Mouse (Mus musculus) kidney, adult 2 months (tissue): ENCODE data around the gene Klhl12. TPM values are rescaled to one million over a fixed set of nuclear protein-coding genes. Genes with fewer than 3 reads are reported as not detected.
A peak's percentile ranks its signal among the peaks of the same experiment; 100 is the strongest.
"Not testable (repeated sequence)": the region's sequence is repeated elsewhere in the genome, so short reads cannot be mapped to it uniquely, and the experiment has no call there.

ENCODE experiments used
- DNase-seq: peaks from one replicate; pipeline ENCODE4 v3.0.0; 2021
- H3K27ac ChIP-seq: fragments of 200-500 bp; 2 replicates; pipeline ENCODE4 v1.5.1; 2012; ENCODE audit warnings: low read depth, low read length, control low read depth, inconsistent platforms; ENCODE audit not compliant: insufficient read depth
- H3K27me3 ChIP-seq: fragments of 200-500 bp; replicated peaks from 2 replicates; pipeline ENCODE4 v1.6.1; 2012; ENCODE audit warnings: mild to moderate bottlenecking, moderate library complexity, low read length, inconsistent platforms; ENCODE audit not compliant: control insufficient read depth, insufficient read depth
- H3K36me3 ChIP-seq: fragments of 200-500 bp; 2 replicates; pipeline ENCODE4 v1.6.1; 2012; ENCODE audit warnings: mild to moderate bottlenecking, moderate library complexity, low read length, inconsistent platforms; ENCODE audit not compliant: control insufficient read depth, insufficient read depth
- H3K4me1 ChIP-seq: fragments of 200-500 bp; 2 replicates; pipeline ENCODE4 v1.6.1; 2011; ENCODE audit warnings: low read length; ENCODE audit not compliant: control insufficient read depth, insufficient read depth
- H3K4me3 ChIP-seq: fragments of 200-500 bp; 2 replicates; pipeline ENCODE4 v1.5.1; 2011; ENCODE audit warnings: mild to moderate bottlenecking, low read depth, low read length, control low read depth; ENCODE audit not compliant: insufficient read depth
- CTCF ChIP-seq: fragments of 200-500 bp; conservative IDR thresholded peaks from 2 replicates; pipeline ENCODE4 v1.5.1; 2011; ENCODE audit warnings: low read depth, mild to moderate bottlenecking, control low read depth, low read length, moderate library complexity, mixed read lengths; ENCODE audit not compliant: insufficient read depth, insufficient read length
- POLR2A ChIP-seq: fragments of 200-500 bp; IDR thresholded peaks from one replicate; pipeline ENCODE4 v1.6.1; 2011; ENCODE audit warnings: low read depth, low read length, control low read depth
- WGBS: fragments of 180-500 bp; shearing (Covaris S2); methylation state at CpG from one replicate; pipeline ENCODE4 v1.1.7; 2018; 5-methylcytosine and 5-hydroxymethylcytosine counted together
- polyA plus RNA-seq: library from polyadenylated mRNA; depleted of rRNA; stranded (reverse); fragments of >200 nt; gene quantifications from 2 replicates; pipeline ENCODE4 v1.2.3, GENCODE M21; 2012

Klhl12 gene
- polyA plus RNA-seq, 1 experiment = 9.6 TPM

- no peaks in the 10 kb centered on the region for H3K36me3 ChIP-seq
- 87% methylated on average over 7 of the region's 7 CpGs for WGBS
- no peak for DNase-seq
- no peaks in the 10 kb centered on the region for H3K27me3 ChIP-seq
- H3K27ac ChIP-seq = no peak overlapping the region
- TF ChIP-seq POLR2A = no peak
- no peaks in the 10 kb centered on the region for H3K4me1 ChIP-seq
- no peak overlapping the region for H3K4me3 ChIP-seq
Observed at GRCm38 (mm10) chr1:134521163-134521562, 65.8 kb downstream of the Klhl12 start.

GRCm38 (mm10) chr1:134522325-134522724, 67.0 kb downstream of the Klhl12 start:
- H3K4me1 ChIP-seq = no peaks in the 10 kb centered on the region
- no peak for DNase-seq
- TF ChIP-seq CTCF = no peak
- H3K4me3 ChIP-seq = no peak overlapping the region
- no peaks in the 10 kb centered on the region for H3K27me3 ChIP-seq
- H3K27ac ChIP-seq = no peak overlapping the region
- WGBS = 59% methylated on average over 2 of the region's 2 CpGs
- no peaks in the 10 kb centered on the region for H3K36me3 ChIP-seq

- TF ChIP-seq POLR2A (no peak), CTCF (peak; percentile 45)
- DNase-seq = peak; percentile 17
- H3K27me3 ChIP-seq = no peaks in the 10 kb centered on the region
- no peak overlapping the region for H3K27ac ChIP-seq
- H3K4me3 ChIP-seq = no peak overlapping the region
- H3K36me3 ChIP-seq = no peaks in the 10 kb centered on the region
- H3K4me1 ChIP-seq = no peaks in the 10 kb centered on the region
- WGBS = 72% methylated on average over 5 of the region's 5 CpGs
Observed at GRCm38 (mm10) chr1:134524424-134524823, 69.1 kb downstream of the Klhl12 start.

- Histone ChIP-seq H3K27me3 (no peaks in the 10 kb centered on the region), H3K36me3 (no peaks in the 10 kb centered on the region), H3K27ac (no peak overlapping the region), H3K4me3 (no peak overlapping the region), H3K4me1 (no peaks in the 10 kb centered on the region)
- 86% methylated on average over 1 of the region's 1 CpGs for WGBS
- DNase-seq = no peak
- TF ChIP-seq POLR2A (no peak), CTCF (no peak)
Observed at GRCm38 (mm10) chr1:134525015-134525414, 69.7 kb downstream of the Klhl12 start.

- TF ChIP-seq CTCF (no peak), POLR2A (no peak)
- DNase-seq = no peak
- no peaks in the 10 kb centered on the region for H3K4me1 ChIP-seq
- no peaks in the 10 kb centered on the region for H3K36me3 ChIP-seq
- no peak overlapping the region for H3K27ac ChIP-seq
- 80% methylated on average over 6 of the region's 6 CpGs for WGBS
- no peaks in the 10 kb centered on the region for H3K27me3 ChIP-seq
- H3K4me3 ChIP-seq = no peak overlapping the region
Observed at GRCm38 (mm10) chr1:134526752-134527151, 71.4 kb downstream of the Klhl12 start.

- TF ChIP-seq POLR2A = no peak
- TF ChIP-seq CTCF = no peak
- WGBS = 91% methylated on average over 6 of the region's 6 CpGs
- DNase-seq = no peak
- no peaks in the 10 kb centered on the region for H3K36me3 ChIP-seq
- H3K27me3 ChIP-seq = no peaks in the 10 kb centered on the region
- H3K27ac ChIP-seq = no peak overlapping the region
- no peaks in the 10 kb centered on the region for H3K4me1 ChIP-seq
- no peak overlapping the region for H3K4me3 ChIP-seq
Observed at GRCm38 (mm10) chr1:134530618-134531017, 75.3 kb downstream of the Klhl12 start.

GRCm38 (mm10) chr1:134533710-134534109, 78.4 kb downstream of the Klhl12 start:
- not testable (repeated sequence) for H3K27me3 ChIP-seq, DNase-seq, H3K4me3 ChIP-seq, H3K27ac ChIP-seq, H3K4me1 ChIP-seq, H3K36me3 ChIP-seq
- 93% methylated on average over 10 of the region's 10 CpGs for WGBS

- H3K36me3 ChIP-seq = no peaks in the 10 kb centered on the region
- no peak overlapping the region for H3K4me3 ChIP-seq
- WGBS = 100% methylated on average over 1 of the region's 1 CpGs
- H3K4me1 ChIP-seq = no peaks in the 10 kb centered on the region
- TF ChIP-seq POLR2A (no peak), CTCF (no peak)
- no peak for DNase-seq
- no peak overlapping the region for H3K27ac ChIP-seq
- H3K27me3 ChIP-seq = no peaks in the 10 kb centered on the region
Observed at GRCm38 (mm10) chr1:134535054-134535453, 79.7 kb downstream of the Klhl12 start.
